In the genomic region with DNA sequence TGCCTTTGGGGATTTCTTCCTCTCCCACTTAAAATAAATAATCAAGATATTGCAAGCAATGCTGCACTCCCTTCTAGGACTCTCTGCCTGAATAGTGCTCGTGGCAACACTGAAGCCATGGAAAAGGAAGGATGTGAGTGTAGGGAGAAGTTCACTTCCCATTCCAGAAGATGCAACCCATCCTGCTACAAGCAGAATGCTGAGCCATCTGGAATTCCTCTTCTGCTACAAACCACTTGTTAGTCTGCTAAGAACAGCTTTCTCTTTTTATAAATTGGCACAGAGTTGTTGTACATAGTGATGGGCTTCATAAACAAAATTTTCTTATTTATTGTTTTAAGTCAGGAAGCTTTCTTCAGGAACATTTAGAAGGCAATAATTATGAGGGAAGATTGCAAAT, we compare ENCODE assay signal across 14 mouse cellular contexts.
DNase-seq lines count a peak whose midpoint lies in the region; ATAC-seq and TF ChIP-seq lines count a peak whose summit lies in the region.
"Had no signal": no experiment of that assay in that cellular context is flagged by ENCODE, and none has a peak within 500 bp of the region (broad histone marks: within the 10 kb centered on the region; RNA-seq: fewer than 3 reads in every experiment).

No protein-coding gene starts in this region.

- no peak overlapping the region for H3K4me3 ChIP-seq in kidney, embryonic 14.5 days (ENCODE audit: low read length)
- H3K4me3 ChIP-seq in lung, embryonic 16.5 days (ENCODE audit: low read length) = no peak overlapping the region
- no peak overlapping the region for H3K4me3 ChIP-seq in layer of hippocampus, adult 2 months
- no peak overlapping the region for H3K4me3 ChIP-seq in gastrocnemius, adult 2 months
- H3K4me3 ChIP-seq: forebrain, embryonic 15.5 days; heart, embryonic 15.5 days; hindbrain, embryonic 10.5 days had no signal

- ATAC-seq in kidney, embryonic 14.5 days (ENCODE audit: low FRiP score, low TSS enrichment) = no peak
- peak; percentile 74 for ATAC-seq in lung, embryonic 16.5 days (ENCODE audit: low read depth)
- ATAC-seq: forebrain, embryonic 15.5 days had no signal

- no peaks in the 10 kb centered on the region for H3K9me3 ChIP-seq in kidney, embryonic 14.5 days (ENCODE audit: control insufficient read depth, low read length)
- H3K9me3 ChIP-seq in lung, embryonic 16.5 days (ENCODE audit: control insufficient read depth, low read length) = no peaks in the 10 kb centered on the region
- H3K9me3 ChIP-seq: forebrain, embryonic 15.5 days; heart, embryonic 15.5 days; hindbrain, embryonic 10.5 days had no signal

- H3K27ac ChIP-seq in kidney, embryonic 14.5 days (ENCODE audit: low read depth, low read length) = no peak overlapping the region
- H3K27ac ChIP-seq in lung, embryonic 16.5 days (ENCODE audit: low read length) = no peak overlapping the region
- peak overlapping the region; percentile 57; the same call in 1 of the 2 replicates for H3K27ac ChIP-seq in layer of hippocampus, adult 2 months
- H3K27ac ChIP-seq in gastrocnemius, adult 2 months = no peak overlapping the region
- H3K27ac ChIP-seq: forebrain, embryonic 15.5 days; heart, embryonic 15.5 days; hindbrain, embryonic 10.5 days had no signal

- 44% methylated on average over 1 of the region's 1 CpGs for WGBS in kidney, embryonic 14.5 days
- 21% methylated on average over 1 of the region's 1 CpGs for WGBS in lung, embryonic 16.5 days

- H3K4me1 ChIP-seq in kidney, embryonic 14.5 days (ENCODE audit: control insufficient read depth, insufficient read depth, low read length) = no peaks in the 10 kb centered on the region
- no peaks in the 10 kb centered on the region for H3K4me1 ChIP-seq in lung, embryonic 16.5 days (replicated peaks; ENCODE audit: control insufficient read depth, insufficient read depth, low read length)
- H3K4me1 ChIP-seq: forebrain, embryonic 15.5 days; heart, embryonic 15.5 days; hindbrain, embryonic 10.5 days had no signal

- intact Hi-C loops in gastrocnemius, adult 2 months (cut with DNase I) = no loop called here

- H3K36me3 ChIP-seq in kidney, embryonic 14.5 days (ENCODE audit: control insufficient read depth, insufficient read depth, low read length) = no peaks in the 10 kb centered on the region
- H3K36me3 ChIP-seq in lung, embryonic 16.5 days (ENCODE audit: control insufficient read depth, insufficient read depth, low read length) = no peaks in the 10 kb centered on the region
- H3K36me3 ChIP-seq: forebrain, embryonic 15.5 days; heart, embryonic 15.5 days; hindbrain, embryonic 10.5 days had no signal

- H3K9ac ChIP-seq in kidney, embryonic 14.5 days (ENCODE audit: low read depth, low read length) = no peak overlapping the region
- H3K9ac ChIP-seq in lung, embryonic 16.5 days (ENCODE audit: low read length) = no peak overlapping the region
- H3K9ac ChIP-seq: forebrain, embryonic 15.5 days; heart, embryonic 15.5 days had no signal

- H3K4me2 ChIP-seq in kidney, embryonic 14.5 days (replicated peaks; ENCODE audit: low read depth, low read length) = no peak overlapping the region
- no peak overlapping the region for H3K4me2 ChIP-seq in lung, embryonic 16.5 days (ENCODE audit: low read depth, low read length)
- H3K4me2 ChIP-seq: forebrain, embryonic 15.5 days; heart, embryonic 15.5 days; midbrain, embryonic 11.5 days had no signal

- no peaks in the 10 kb centered on the region for H3K27me3 ChIP-seq in kidney, embryonic 14.5 days (ENCODE audit: control insufficient read depth, insufficient read depth, low read length)
- no peaks in the 10 kb centered on the region for H3K27me3 ChIP-seq in lung, embryonic 16.5 days (ENCODE audit: control insufficient read depth, insufficient read depth, low read depth, low read length)
- H3K27me3 ChIP-seq: forebrain, embryonic 15.5 days; heart, embryonic 15.5 days had no signal

- DNase-seq in kidney, postnatal 14 days = peak; percentile 23
- DNase-seq in lung, adult 18-20 months = no peak
- DNase-seq in layer of hippocampus, adult 2 months (ENCODE audit: low spot score in 2 of 2) = peak; percentile 37 to 58
- DNase-seq in layer of hippocampus, postnatal 36 days = peak; percentile 14 to 17
- no peak for DNase-seq in gastrocnemius, adult 2 months
- DNase-seq: adrenal gland, adult 8-10 months; cerebellum, adult 8-10 months; heart, adult 18-20 months had no signal

- no peak for TF ChIP-seq CTCF in layer of hippocampus, adult 2 months (conservative IDR thresholded peaks at IDR 0.05)
- TF ChIP-seq CTCF in gastrocnemius, adult 2 months (IDR thresholded peaks at IDR 0.05) = no peak

Comparison
In these comparisons a context has a peak if more than half of its experiments do, and no peak if none do; other contexts are left out.
1. DNase-seq: peak in kidney, postnatal 14 days (single experiment), layer of hippocampus, adult 2 months (2 of 2) and layer of hippocampus, postnatal 36 days (2 of 2); none in lung, adult 18-20 months (0 of 2) and gastrocnemius, adult 2 months (single experiment).